Mouse (Mus musculus) forebrain, postnatal 0 days (tissue): ENCODE measurements around the gene Snapc4. TPM values are rescaled to one million over a fixed set of nuclear protein-coding genes. Genes with fewer than 3 reads are reported as not detected.

ENCODE experiments used
- ATAC-seq: fragments of 200-750 bp; cut with Nextera tagmentation; 2 replicates; pipeline ENCODE4 v1.8.0; 2017; ENCODE audit warnings: mild to moderate bottlenecking, moderate library complexity
- DNase-seq: peaks from one replicate; pipeline ENCODE4 v3.0.0-alpha.2; 2015
- H3K27ac ChIP-seq: fragments of 300-500 bp; sonication (generic); 2 replicates; pipeline ENCODE4 v1.5.1; 2014; ENCODE audit warnings: low read depth, mild to moderate bottlenecking, antibody characterized with exemption, low read length, moderate library complexity, mixed read lengths
- H3K27me3 ChIP-seq: fragments of 300-500 bp; sonication (generic); 2 replicates; pipeline ENCODE4 v1.6.1; 2014; ENCODE audit warnings: mild to moderate bottlenecking, low read length, mixed read lengths; ENCODE audit not compliant: insufficient read depth
- H3K36me3 ChIP-seq: fragments of 300-500 bp; sonication (generic); 2 replicates; pipeline ENCODE4 v1.6.1; 2014; ENCODE audit warnings: mild to moderate bottlenecking, moderate library complexity; ENCODE audit not compliant: insufficient read depth
- H3K4me1 ChIP-seq: fragments of 300-500 bp; sonication (generic); 2 replicates; pipeline ENCODE4 v1.6.1; 2014; ENCODE audit warnings: antibody characterized with exemption; ENCODE audit not compliant: insufficient read depth
- H3K4me2 ChIP-seq: fragments of 300-500 bp; sonication (generic); 2 replicates; pipeline ENCODE4 v1.6.1; 2014; ENCODE audit warnings: low read depth, mild to moderate bottlenecking, moderate library complexity
- H3K4me3 ChIP-seq: fragments of 300-500 bp; sonication (generic); 2 replicates; pipeline ENCODE4 v1.5.1; 2014; ENCODE audit warnings: low read depth, low read length, mixed read lengths
- H3K9ac ChIP-seq: fragments of 300-500 bp; sonication (generic); 2 replicates; pipeline ENCODE4 v1.6.1; 2014; ENCODE audit warnings: mild to moderate bottlenecking
- H3K9me3 ChIP-seq: fragments of 300-500 bp; sonication (generic); 2 replicates; pipeline ENCODE4 v1.6.1; 2016; ENCODE audit warnings: low read length
- CTCF ChIP-seq: sonication (generic); IDR thresholded peaks from 2 replicates; pipeline ENCODE4 v1.5.1; 2016; ENCODE audit warnings: antibody characterized with exemption, control low read depth, low read depth
- WGBS: fragments of 180-500 bp; shearing (Covaris S2); extraction: QIAGEN DNeasy Blood & Tissue Kit; methylation state at CpG from one replicate; pipeline ENCODE4 v1.1.7; 2014; 5-methylcytosine and 5-hydroxymethylcytosine counted together
- polyA plus RNA-seq: library from polyadenylated mRNA; unstranded; fragments of >200 nt; fragmentation: Nextera tagmentation; extraction: Ambion mirVana; gene quantifications from 2 replicates; pipeline ENCODE4 v1.2.1, GENCODE M21; 2015
- total RNA-seq: library from RNA; depleted of rRNA; stranded (reverse); fragments of >200 nt; gene quantifications from 2 replicates; pipeline ENCODE4 v1.2.3, GENCODE M21; 2014

The Snapc4 gene
- total and polyA plus RNA-seq, 2 experiments from 2014 or later = 19.1 to 56.7 TPM

- 74% methylated on average over 11 of the region's 11 CpGs for WGBS
- no peaks in the 10 kb centered on the region for H3K27me3 ChIP-seq
- no peak overlapping the region for H3K9ac ChIP-seq
- no peak overlapping the region for H3K4me2 ChIP-seq
- no peak overlapping the region for H3K27ac ChIP-seq
- H3K9me3 ChIP-seq = no peaks in the 10 kb centered on the region
- H3K4me1 ChIP-seq = no peaks in the 10 kb centered on the region
- no peak for DNase-seq
- no peak for TF ChIP-seq CTCF
- no peak for ATAC-seq
- no peak overlapping the region for H3K4me3 ChIP-seq
- peaks cover 89% of the 10 kb centered on the region for H3K36me3 ChIP-seq
These were observed 37.6 kb downstream of the Snapc4 start for GRCm38 (mm10) chr2:26342609-26343490.

- no peak overlapping the region for H3K4me2 ChIP-seq
- no peaks in the 10 kb centered on the region for H3K9me3 ChIP-seq
- H3K9ac ChIP-seq = no peak overlapping the region
- H3K4me3 ChIP-seq = no peak overlapping the region
- no peaks in the 10 kb centered on the region for H3K27me3 ChIP-seq
- no peak overlapping the region for H3K27ac ChIP-seq
- WGBS = 53% methylated on average over 10 of the region's 10 CpGs
- no peaks in the 10 kb centered on the region for H3K4me1 ChIP-seq
- DNase-seq = no peak
- TF ChIP-seq CTCF = no peak
- ATAC-seq = no peak
- H3K36me3 ChIP-seq = peaks cover 81% of the 10 kb centered on the region
These were observed 38.4 kb downstream of the Snapc4 start for GRCm38 (mm10) chr2:26342044-26342443.

- Histone ChIP-seq H3K4me1 (no peaks in the 10 kb centered on the region), H3K4me2 (no peak overlapping the region), H3K9ac (no peak overlapping the region), H3K4me3 (no peak overlapping the region), H3K9me3 (no peaks in the 10 kb centered on the region), H3K27ac (no peak overlapping the region), H3K27me3 (no peaks in the 10 kb centered on the region), H3K36me3 (peaks cover 76% of the 10 kb centered on the region)
- WGBS = 83% methylated on average over 2 of the region's 2 CpGs
- TF ChIP-seq CTCF = no peak
- ATAC-seq = no peak
- no peak for DNase-seq
These were observed 38.9 kb downstream of the Snapc4 start for GRCm38 (mm10) chr2:26341510-26341981.

- no peak overlapping the region for H3K4me2 ChIP-seq
- H3K4me1 ChIP-seq = no peaks in the 10 kb centered on the region
- WGBS = 76% methylated on average over 5 of the region's 5 CpGs
- no peak overlapping the region for H3K9ac ChIP-seq
- no peak overlapping the region for H3K27ac ChIP-seq
- no peaks in the 10 kb centered on the region for H3K9me3 ChIP-seq
- ATAC-seq = no peak
- peaks cover 54% of the 10 kb centered on the region for H3K36me3 ChIP-seq
- H3K27me3 ChIP-seq = no peaks in the 10 kb centered on the region
- TF ChIP-seq CTCF = no peak
- DNase-seq = no peak
- H3K4me3 ChIP-seq = no peak overlapping the region
These were observed 41.3 kb downstream of the Snapc4 start for GRCm38 (mm10) chr2:26339204-26339551.

GRCm38 (mm10) chr2:26338302-26339203, 41.9 kb downstream of the Snapc4 start:
- no peaks in the 10 kb centered on the region for H3K4me1 ChIP-seq
- H3K27me3 ChIP-seq = no peaks in the 10 kb centered on the region
- peaks cover 51% of the 10 kb centered on the region for H3K36me3 ChIP-seq
- ATAC-seq (peak; percentile 42), DNase-seq (no peak)
- no peaks in the 10 kb centered on the region for H3K9me3 ChIP-seq
- no peak overlapping the region for H3K4me2 ChIP-seq
- 87% methylated on average over 8 of the region's 13 CpGs for WGBS
- no peak overlapping the region for H3K27ac ChIP-seq
- H3K9ac ChIP-seq = no peak overlapping the region
- no peak for TF ChIP-seq CTCF
- no peak overlapping the region for H3K4me3 ChIP-seq

- H3K4me1 ChIP-seq = no peaks in the 10 kb centered on the region
- H3K4me3 ChIP-seq = no peak overlapping the region
- H3K9ac ChIP-seq = no peak overlapping the region
- no peak for DNase-seq
- no peak for TF ChIP-seq CTCF
- no peaks in the 10 kb centered on the region for H3K27me3 ChIP-seq
- H3K9me3 ChIP-seq = no peaks in the 10 kb centered on the region
- no peak overlapping the region for H3K4me2 ChIP-seq
- no peak for ATAC-seq
- 0 out of 2 replicates have a peak overlapping the region, but pooled peaks have one; percentile 3 for H3K27ac ChIP-seq
- peaks cover 61% of the 10 kb centered on the region for H3K36me3 ChIP-seq
- 62% methylated on average over 6 of the region's 6 CpGs for WGBS
These were observed 49.8 kb downstream of the Snapc4 start for GRCm38 (mm10) chr2:26330702-26331101.

- Histone ChIP-seq H3K27ac (0 out of 2 replicates have a peak overlapping the region, but pooled peaks have one; percentile 3), H3K4me3 (no peak overlapping the region), H3K9me3 (no peaks in the 10 kb centered on the region), H3K36me3 (peaks cover 68% of the 10 kb centered on the region), H3K9ac (0 out of 2 replicates have a peak overlapping the region, but pooled peaks have one; percentile 6), H3K4me2 (no peak overlapping the region), H3K27me3 (no peaks in the 10 kb centered on the region), H3K4me1 (no peaks in the 10 kb centered on the region)
- WGBS = 92% methylated on average over 4 of the region's 4 CpGs
- peak; percentile 61 for ATAC-seq
- no peak for DNase-seq
- no peak for TF ChIP-seq CTCF
These were observed 50.4 kb downstream of the Snapc4 start for GRCm38 (mm10) chr2:26330056-26330468.
